Mouse (Mus musculus) thymus, postnatal 0 days (tissue): ENCODE measurements at regions not wholly inside any gene's neighbourhood (a gene's known extent, or its start where the extent isn't known, plus 50 kb on each side); places are given as distances from the start of the nearest gene placed in this dataset. TPM values are rescaled to one million over a fixed set of nuclear protein-coding genes. Genes with fewer than 3 reads are reported as not detected.

Experiments used
- DNase-seq: peaks from one replicate; pipeline ENCODE4 v3.0.0-alpha.2; 2015; ENCODE audit warnings: low spot score
- microRNA-seq: library from miRNA; unstranded; fragments of <30 nt; microRNA quantifications from one replicate; pipeline ENCODE4, GENCODE M21; 2016; ENCODE audit warnings: borderline number of aligned reads

- DNase-seq, result no peak
Measured at GRCm38 (mm10) chr5:7779827-7780226, 180.4 kb upstream of the Steap4 start.

GRCm38 (mm10) chr5:7782235-7782634, 178.0 kb upstream of the Steap4 start:
- DNase-seq, result no peak

- no peak for DNase-seq
Measured at GRCm38 (mm10) chr5:7788406-7788805, 171.9 kb upstream of the Steap4 start.

- no peak for DNase-seq
Measured at GRCm38 (mm10) chr5:7789126-7789525, 171.1 kb upstream of the Steap4 start.

GRCm38 (mm10) chr5:7820592-7820991, 139.7 kb upstream of the Steap4 start:
- DNase-seq, result peak; percentile 4

GRCm38 (mm10) chr5:7821700-7822099, 138.6 kb upstream of the Steap4 start:
- DNase-seq, result no peak

- no peak for DNase-seq
Measured at GRCm38 (mm10) chr5:7829618-7830017, 130.6 kb upstream of the Steap4 start.

- DNase-seq, result no peak
Measured at GRCm38 (mm10) chr5:7833812-7834211, 126.4 kb upstream of the Steap4 start.

- DNase-seq, result no peak
Measured at GRCm38 (mm10) chr5:7863047-7863446, 97.2 kb upstream of the Steap4 start.

- DNase-seq, result no peak
Measured at GRCm38 (mm10) chr5:7866041-7866641, 94.1 kb upstream of the Steap4 start.

- no peak for DNase-seq
Measured at GRCm38 (mm10) chr5:7899537-7899936, 60.7 kb upstream of the Steap4 start.

Small RNA genes lying in the stretch of these regions (microRNA-seq; reads per million reads assigned to microRNA genes)
- gene Gm22196, result not detected
